Mouse (Mus musculus): ENCODE data around the gene Tnrc6b. TPM values are rescaled to one million over a fixed set of nuclear protein-coding genes. Genes with fewer than 3 reads are reported as not detected.
"Not testable (repeated sequence)": the region's sequence is repeated elsewhere in the genome, so short reads cannot be mapped to it uniquely, and the experiment has no call there.

Tnrc6b gene
- total RNA-seq, 2 experiments from 2014 or later = 127 to 130 TPM

- intact Hi-C loops (cut with DNase I) = no loop called here
- DNase-seq (ENCODE audit: extremely low spot score in 1 of 2, low spot score in 2 of 2) = no peak
Measured at GRCm38 (mm10) chr15:80920346-80920745, 209.2 kb downstream of the Tnrc6b start.

- no peak for DNase-seq (ENCODE audit: extremely low spot score in 1 of 2, low spot score in 2 of 2)
- intact Hi-C loops (cut with DNase I) = no loop called here
Measured at GRCm38 (mm10) chr15:80921781-80922180, 210.7 kb downstream of the Tnrc6b start.

- intact Hi-C loops (cut with DNase I) = no loop called here
- no peak for DNase-seq (ENCODE audit: extremely low spot score in 1 of 2, low spot score in 2 of 2)
Measured at GRCm38 (mm10) chr15:80924211-80924610, 213.1 kb downstream of the Tnrc6b start.

GRCm38 (mm10) chr15:80928811-80929355, 217.8 kb downstream of the Tnrc6b start:
- intact Hi-C loops (cut with DNase I) = loop anchor here (5.0 kb wide), 1 partner anchor 42 kb away; no protein-coding TSS in a partner anchor
- peak in 1 of 2 experiments; percentile 34 for DNase-seq (ENCODE audit: extremely low spot score in 1 of 2, low spot score in 2 of 2)

GRCm38 (mm10) chr15:80930048-80930571, 219.0 kb downstream of the Tnrc6b start:
- intact Hi-C loops (cut with DNase I) = no loop called here

GRCm38 (mm10) chr15:80930676-80931320, 219.7 kb downstream of the Tnrc6b start:
- intact Hi-C loops (cut with DNase I); DNase-seq (ENCODE audit: extremely low spot score in 1 of 2, low spot score in 2 of 2): not testable (repeated sequence)

More at GRCm38 (mm10) chr15:80930048-80930571, 219.0 kb downstream of the Tnrc6b start:
- no peak for DNase-seq (ENCODE audit: extremely low spot score in 1 of 2, low spot score in 2 of 2)

GRCm38 (mm10) chr15:80931345-80931960, 220.3 kb downstream of the Tnrc6b start:
- no peak for DNase-seq (ENCODE audit: extremely low spot score in 1 of 2, low spot score in 2 of 2)
- intact Hi-C loops (cut with DNase I) = no loop called here

- intact Hi-C loops (cut with DNase I) = no loop called here
- DNase-seq (ENCODE audit: extremely low spot score in 1 of 2, low spot score in 2 of 2) = no peak
Measured at GRCm38 (mm10) chr15:80934841-80935240, 223.7 kb downstream of the Tnrc6b start.

- DNase-seq (ENCODE audit: extremely low spot score in 1 of 2, low spot score in 2 of 2) = no peak
- intact Hi-C loops (cut with DNase I) = no loop called here
Measured at GRCm38 (mm10) chr15:80936686-80937085, 225.6 kb downstream of the Tnrc6b start.

GRCm38 (mm10) chr15:80938615-80939014, 227.5 kb downstream of the Tnrc6b start:
- no peak for DNase-seq (ENCODE audit: extremely low spot score in 1 of 2, low spot score in 2 of 2)
- intact Hi-C loops (cut with DNase I) = no loop called here

- intact Hi-C loops (cut with DNase I) = no loop called here
Measured at GRCm38 (mm10) chr15:80939401-80939800, 228.3 kb downstream of the Tnrc6b start.

GRCm38 (mm10) chr15:80941468-80942040, 230.4 kb downstream of the Tnrc6b start:
- intact Hi-C loops (cut with DNase I) = no loop called here
- no peak for DNase-seq (ENCODE audit: extremely low spot score in 1 of 2, low spot score in 2 of 2)

More at GRCm38 (mm10) chr15:80939401-80939800, 228.3 kb downstream of the Tnrc6b start:
- no peak for DNase-seq (ENCODE audit: extremely low spot score in 1 of 2, low spot score in 2 of 2)

GRCm38 (mm10) chr15:80945851-80946250, 234.7 kb downstream of the Tnrc6b start:
- intact Hi-C loops (cut with DNase I) = loop anchor here (5.0 kb wide), 1 partner anchor 239 kb away; no protein-coding TSS in a partner anchor
- DNase-seq (ENCODE audit: extremely low spot score in 1 of 2, low spot score in 2 of 2) = peak in 1 of 2 experiments; percentile 45

GRCm38 (mm10) chr15:80948145-80949135, 237.3 kb downstream of the Tnrc6b start, which contains the start of gene Adsl:
TSS of gene Adsl (plus strand) at chr15:80948490.
- intact Hi-C loops (cut with DNase I) = loop anchor here (5.0 kb wide), 1 partner anchor 241 kb away; no protein-coding TSS in a partner anchor
- DNase-seq (ENCODE audit: extremely low spot score in 1 of 2, low spot score in 2 of 2) = peak; percentile 75 to 93

GRCm38 (mm10) chr15:80949431-80949830, 238.3 kb downstream of the Tnrc6b start:
- no peak for DNase-seq (ENCODE audit: extremely low spot score in 1 of 2, low spot score in 2 of 2)
- intact Hi-C loops (cut with DNase I) = loop anchor here (5.0 kb wide), 1 partner anchor 242 kb away; no protein-coding TSS in a partner anchor

GRCm38 (mm10) chr15:80950055-80950454, 238.9 kb downstream of the Tnrc6b start:
- DNase-seq (ENCODE audit: extremely low spot score in 1 of 2, low spot score in 2 of 2) = no peak
- intact Hi-C loops (cut with DNase I) = no loop called here

- intact Hi-C loops (cut with DNase I) = no loop called here
- DNase-seq (ENCODE audit: extremely low spot score in 1 of 2, low spot score in 2 of 2) = no peak
Measured at GRCm38 (mm10) chr15:80953971-80954370, 242.9 kb downstream of the Tnrc6b start.

GRCm38 (mm10) chr15:80954861-80955260, 243.7 kb downstream of the Tnrc6b start:
- intact Hi-C loops (cut with DNase I) = no loop called here
- no peak for DNase-seq (ENCODE audit: extremely low spot score in 1 of 2, low spot score in 2 of 2)
